Mouse (Mus musculus): ENCODE data around the gene Hes1.

GRCm38 (mm10) chr16:30055927-30056326, 8.3 kb upstream of the Hes1 start:
- no peak for TF ChIP-seq CTCF (IDR thresholded peaks at IDR 0.05; ENCODE audit: low read depth, low read length)
- TF ChIP-seq POLR2A (IDR thresholded peaks at IDR 0.05; ENCODE audit: borderline replicate concordance, low read depth, low read length), result no peak

All from bone marrow macrophage, adult 2 months (primary cell).